Mouse (Mus musculus) hindbrain, embryonic 14.5 days (tissue): ENCODE results near the gene Hoxd3. TPM values are rescaled to one million over a fixed set of nuclear protein-coding genes. Genes with fewer than 3 reads are reported as not detected.
A peak's percentile ranks its signal among the peaks of the same experiment; 100 is the strongest.

Experiments used
- ATAC-seq: fragments of 200-750 bp; cut with Nextera tagmentation; 2 replicates; pipeline ENCODE4 v1.8.0; 2017; ENCODE audit warnings: moderate number of reproducible peaks, mild to moderate bottlenecking, moderate TSS enrichment, moderate library complexity; ENCODE audit not compliant: low FRiP score
- DNase-seq: peaks from one replicate; pipeline ENCODE4 v3.0.0-alpha.2; 2015; ENCODE audit warnings: low spot score
- H3K27ac ChIP-seq: fragments of 300-500 bp; sonication (generic); 2 replicates; pipeline ENCODE4 v1.5.1; 2014; ENCODE audit warnings: mild to moderate bottlenecking, moderate library complexity
- H3K27me3 ChIP-seq: fragments of 300-500 bp; sonication (generic); 2 replicates; pipeline ENCODE4 v1.6.1; 2014; ENCODE audit warnings: mild to moderate bottlenecking, low read length, mixed read lengths; ENCODE audit not compliant: control insufficient read depth, insufficient read depth
- H3K36me3 ChIP-seq: fragments of 300-500 bp; sonication (generic); replicated peaks from 2 replicates; pipeline ENCODE4 v1.6.1; 2014; ENCODE audit not compliant: control insufficient read depth, insufficient read depth
- H3K4me1 ChIP-seq: fragments of 300-500 bp; sonication (generic); replicated peaks from 2 replicates; pipeline ENCODE4 v1.6.1; 2014; ENCODE audit warnings: antibody characterized with exemption, low read length, mixed read lengths; ENCODE audit not compliant: control insufficient read depth, insufficient read depth
- H3K4me2 ChIP-seq: fragments of 300-500 bp; sonication (generic); replicated peaks from 2 replicates; pipeline ENCODE4 v1.6.1; 2014; ENCODE audit warnings: mild to moderate bottlenecking, moderate library complexity
- H3K4me3 ChIP-seq: fragments of 300-500 bp; sonication (generic); replicated peaks from 2 replicates; pipeline ENCODE4 v1.5.1; 2014; ENCODE audit warnings: mild to moderate bottlenecking, low read length
- H3K9ac ChIP-seq: fragments of 300-500 bp; sonication (generic); 2 replicates; pipeline ENCODE4 v1.6.1; 2014
- H3K9me3 ChIP-seq: fragments of 300-500 bp; sonication (generic); 2 replicates; pipeline ENCODE4 v1.6.1; 2016; ENCODE audit warnings: low read length; ENCODE audit not compliant: control insufficient read depth
- WGBS: fragments of 180-500 bp; shearing (Covaris S2); extraction: QIAGEN DNeasy Blood & Tissue Kit; methylation state at CpG from one replicate; pipeline ENCODE4 v1.1.7; 2014; 5-methylcytosine and 5-hydroxymethylcytosine counted together
- polyA plus RNA-seq: library from polyadenylated mRNA; unstranded; fragments of >200 nt; fragmentation: Nextera tagmentation; extraction: Ambion mirVana; gene quantifications from 2 replicates; pipeline ENCODE4 v1.2.1, GENCODE M21; 2014

Hoxd3 gene
- polyA plus RNA-seq, 1 experiment from 2014 or later = 55.1 TPM

GRCm38 (mm10) chr2:74731799-74732512 lies 20.2 kb downstream of the Hoxd3 start:
- DNase-seq (no peak), ATAC-seq (no peak)
- H3K27ac ChIP-seq = peak overlapping the region; percentile 98
- no peaks in the 10 kb centered on the region for H3K9me3 ChIP-seq
- 4% methylated on average over 9 of the region's 9 CpGs for WGBS
- H3K4me2 ChIP-seq = peak overlapping the region; percentile 82
- no peaks in the 10 kb centered on the region for H3K36me3 ChIP-seq
- H3K27me3 ChIP-seq = peaks cover 79% of the 10 kb centered on the region
- H3K9ac ChIP-seq = peak overlapping the region; percentile 87
- no peaks in the 10 kb centered on the region; the same call in 1 of the 2 replicates for H3K4me1 ChIP-seq
- H3K4me3 ChIP-seq = peak overlapping the region; percentile 42

DNA sequence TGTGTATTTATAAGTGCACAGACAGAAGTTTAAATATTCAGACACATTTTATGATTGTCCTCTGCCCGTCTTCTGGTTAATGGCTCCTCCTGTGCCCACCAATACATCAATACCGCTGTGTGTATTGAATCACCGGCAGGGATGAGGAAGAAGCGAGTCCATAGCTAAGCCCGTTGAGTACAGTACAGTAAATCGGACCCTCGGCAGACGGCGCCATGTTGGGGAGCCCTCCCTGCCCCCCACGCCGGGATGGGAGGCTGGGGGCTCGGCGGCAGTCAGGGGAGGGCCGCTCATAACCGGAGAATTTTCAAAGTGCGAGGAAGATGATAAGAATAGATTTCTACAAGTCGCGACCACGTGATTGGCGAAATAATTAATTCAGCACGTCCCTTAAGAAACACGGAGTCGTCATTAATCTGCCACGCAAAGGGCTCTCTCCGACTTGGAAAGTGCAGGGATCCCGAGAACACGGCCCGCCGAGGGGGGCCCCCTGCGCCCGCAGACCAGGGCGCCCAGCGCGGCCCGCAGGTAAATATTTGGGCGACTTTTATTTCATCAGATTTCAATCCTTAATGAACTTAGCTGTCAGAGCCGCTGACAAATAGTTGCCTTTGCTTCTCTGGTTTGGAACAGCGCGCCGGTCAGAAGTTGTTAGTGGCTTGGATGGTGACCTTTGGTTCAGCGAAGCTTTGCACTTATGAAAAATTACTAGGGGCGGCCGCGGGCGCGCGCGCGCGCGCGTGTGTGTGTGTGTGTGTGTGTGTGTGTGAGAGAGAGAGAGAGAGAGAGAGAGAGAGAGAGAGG lies 21.0 kb downstream of the Hoxd3 start:
- H3K4me3 ChIP-seq = peak overlapping the region; percentile 42
- ATAC-seq = no peak

DNA sequence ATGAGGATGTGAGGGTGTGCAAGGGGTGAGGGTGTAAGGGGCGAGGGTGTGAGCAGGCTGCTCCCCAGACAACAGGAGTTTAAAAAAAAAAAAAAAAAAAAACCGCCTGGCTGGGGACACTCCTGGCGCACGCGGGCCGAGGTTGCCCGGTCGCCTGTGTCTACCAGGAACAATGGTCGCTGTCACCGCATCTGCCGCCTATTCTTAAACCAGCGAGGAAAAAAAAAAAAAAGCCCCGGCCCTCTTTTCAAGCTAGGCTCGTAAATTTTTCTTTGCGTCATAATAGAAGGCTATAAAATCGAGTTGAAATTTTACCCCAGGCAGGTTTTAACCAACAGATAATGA lies 21.6 kb downstream of the Hoxd3 start:
- peak overlapping the region; percentile 82 for H3K4me2 ChIP-seq
- H3K9me3 ChIP-seq = no peaks in the 10 kb centered on the region
- peak overlapping the region; percentile 42 for H3K4me3 ChIP-seq
- DNase-seq = no peak
- no peak for ATAC-seq
- peak overlapping the region; percentile 87 for H3K9ac ChIP-seq
- WGBS = 2% methylated on average over 16 of the region's 16 CpGs
- H3K4me1 ChIP-seq = no peaks in the 10 kb centered on the region; the same call in 1 of the 2 replicates
- no peaks in the 10 kb centered on the region for H3K36me3 ChIP-seq
- peaks cover 79% of the 10 kb centered on the region for H3K27me3 ChIP-seq
- peak overlapping the region; percentile 98 for H3K27ac ChIP-seq

More for the DNA sequence above, 21.0 kb downstream of the Hoxd3 start:
- no peaks in the 10 kb centered on the region for H3K9me3 ChIP-seq
- under 1% methylated on average over 52 of the region's 52 CpGs for WGBS
- H3K36me3 ChIP-seq = no peaks in the 10 kb centered on the region
- no peak for DNase-seq
- peak overlapping the region; percentile 87 for H3K9ac ChIP-seq
- peaks cover 79% of the 10 kb centered on the region for H3K27me3 ChIP-seq
- H3K4me2 ChIP-seq = peak overlapping the region; percentile 82
- no peaks in the 10 kb centered on the region; the same call in 1 of the 2 replicates for H3K4me1 ChIP-seq
- H3K27ac ChIP-seq = peak overlapping the region; percentile 98

DNA sequence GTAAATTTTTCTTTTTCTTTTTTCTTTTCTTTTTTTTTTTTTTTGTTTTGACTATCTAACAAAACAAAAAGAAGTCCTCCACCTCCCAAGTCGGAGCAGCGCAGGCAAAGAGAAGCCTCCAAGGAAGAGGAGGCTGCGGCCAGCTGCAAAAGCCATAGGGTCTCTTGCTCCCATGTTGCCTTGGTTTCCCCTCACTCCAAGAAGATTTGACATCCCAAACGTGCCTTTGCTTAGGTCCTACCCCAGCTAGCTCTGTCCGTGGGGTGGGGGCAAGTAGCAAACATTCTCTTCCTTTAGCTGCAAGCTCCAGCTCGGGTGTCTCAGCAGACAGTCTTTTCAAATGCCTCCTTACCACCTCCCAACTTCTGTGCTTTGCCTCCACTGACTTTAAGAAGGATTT lies 22.0 kb downstream of the Hoxd3 start:
- peak overlapping the region; percentile 98 for H3K27ac ChIP-seq
- peak overlapping the region; percentile 82 for H3K4me2 ChIP-seq
- no peaks in the 10 kb centered on the region for H3K4me1 ChIP-seq
- ATAC-seq (no peak), DNase-seq (no peak)
- H3K9ac ChIP-seq = peak overlapping the region; percentile 87
- H3K36me3 ChIP-seq = no peaks in the 10 kb centered on the region
- H3K4me3 ChIP-seq = peak overlapping the region; percentile 42
- H3K27me3 ChIP-seq = peaks cover 79% of the 10 kb centered on the region
- WGBS = 2% methylated on average over 6 of the region's 6 CpGs
- no peaks in the 10 kb centered on the region for H3K9me3 ChIP-seq

- DNase-seq (peak; percentile 63), ATAC-seq (peak; percentile 31)
- no peaks in the 10 kb centered on the region for H3K9me3 ChIP-seq
- H3K4me3 ChIP-seq = peak overlapping the region; percentile 42
- peak overlapping the region; percentile 82 for H3K4me2 ChIP-seq
- H3K4me1 ChIP-seq = no peaks in the 10 kb centered on the region
- no peaks in the 10 kb centered on the region for H3K36me3 ChIP-seq
- 2% methylated on average over 13 of the region's 13 CpGs for WGBS
- H3K27me3 ChIP-seq = peaks cover 80% of the 10 kb centered on the region
- peak overlapping the region; percentile 98 for H3K27ac ChIP-seq
- peak overlapping the region; percentile 87 for H3K9ac ChIP-seq
Observed at GRCm38 (mm10) chr2:74734451-74734850, 22.7 kb downstream of the Hoxd3 start.

GRCm38 (mm10) chr2:74734996-74735811 lies 23.5 kb downstream of the Hoxd3 start:
- H3K27me3 ChIP-seq = peaks cover 80% of the 10 kb centered on the region
- no peaks in the 10 kb centered on the region for H3K4me1 ChIP-seq
- DNase-seq (no peak), ATAC-seq (no peak)
- peak overlapping the region; percentile 87 for H3K9ac ChIP-seq
- H3K36me3 ChIP-seq = no peaks in the 10 kb centered on the region
- 2% methylated on average over 27 of the region's 27 CpGs for WGBS
- no peaks in the 10 kb centered on the region for H3K9me3 ChIP-seq
- H3K27ac ChIP-seq = peak overlapping the region; percentile 98
- H3K4me2 ChIP-seq = peak overlapping the region; percentile 82
- peak overlapping the region; percentile 42 for H3K4me3 ChIP-seq

DNA sequence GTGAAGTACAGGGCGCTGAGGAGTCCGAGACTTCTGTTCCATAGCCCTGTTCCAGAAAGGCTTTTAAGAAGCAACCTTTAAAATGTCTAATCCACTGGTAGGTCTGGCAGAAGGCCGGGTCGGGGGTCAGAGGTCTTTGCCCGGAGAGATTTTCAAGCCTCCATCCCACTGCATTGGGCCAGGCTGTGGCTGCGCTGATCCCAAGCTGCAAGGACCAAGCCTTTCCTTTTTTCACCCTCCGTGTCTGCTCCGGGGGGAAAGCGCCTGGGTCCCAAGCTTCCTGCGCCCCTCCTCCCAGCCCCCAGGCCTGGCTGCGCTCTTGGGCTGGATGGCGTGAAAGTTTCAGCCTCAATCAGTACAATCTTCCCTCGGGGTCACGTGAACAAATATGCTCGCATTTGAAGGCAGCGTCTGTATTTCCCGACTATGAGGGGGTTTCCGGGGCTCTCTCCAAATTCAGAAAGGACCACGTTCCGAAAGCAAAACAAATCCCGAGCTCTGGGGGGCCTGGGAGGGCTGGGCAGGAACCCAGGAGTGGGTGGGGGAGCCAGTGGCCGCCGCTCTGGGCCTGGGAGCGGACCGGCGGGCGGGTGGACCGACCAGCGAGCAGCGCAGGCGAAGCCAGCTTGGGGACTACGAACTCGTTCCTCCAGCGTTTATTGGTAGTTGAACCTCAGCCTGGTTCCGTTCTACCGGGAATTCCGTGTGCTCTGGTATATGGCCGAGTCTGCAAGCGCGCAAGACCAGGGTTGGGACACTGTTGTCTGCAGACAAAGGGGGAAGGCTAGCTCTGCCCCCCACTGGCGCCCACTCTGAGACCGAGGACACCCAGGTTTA lies 24.3 kb downstream of the Hoxd3 start:
- ATAC-seq = no peak
- H3K4me3 ChIP-seq = peak overlapping the region; percentile 42

DNA sequence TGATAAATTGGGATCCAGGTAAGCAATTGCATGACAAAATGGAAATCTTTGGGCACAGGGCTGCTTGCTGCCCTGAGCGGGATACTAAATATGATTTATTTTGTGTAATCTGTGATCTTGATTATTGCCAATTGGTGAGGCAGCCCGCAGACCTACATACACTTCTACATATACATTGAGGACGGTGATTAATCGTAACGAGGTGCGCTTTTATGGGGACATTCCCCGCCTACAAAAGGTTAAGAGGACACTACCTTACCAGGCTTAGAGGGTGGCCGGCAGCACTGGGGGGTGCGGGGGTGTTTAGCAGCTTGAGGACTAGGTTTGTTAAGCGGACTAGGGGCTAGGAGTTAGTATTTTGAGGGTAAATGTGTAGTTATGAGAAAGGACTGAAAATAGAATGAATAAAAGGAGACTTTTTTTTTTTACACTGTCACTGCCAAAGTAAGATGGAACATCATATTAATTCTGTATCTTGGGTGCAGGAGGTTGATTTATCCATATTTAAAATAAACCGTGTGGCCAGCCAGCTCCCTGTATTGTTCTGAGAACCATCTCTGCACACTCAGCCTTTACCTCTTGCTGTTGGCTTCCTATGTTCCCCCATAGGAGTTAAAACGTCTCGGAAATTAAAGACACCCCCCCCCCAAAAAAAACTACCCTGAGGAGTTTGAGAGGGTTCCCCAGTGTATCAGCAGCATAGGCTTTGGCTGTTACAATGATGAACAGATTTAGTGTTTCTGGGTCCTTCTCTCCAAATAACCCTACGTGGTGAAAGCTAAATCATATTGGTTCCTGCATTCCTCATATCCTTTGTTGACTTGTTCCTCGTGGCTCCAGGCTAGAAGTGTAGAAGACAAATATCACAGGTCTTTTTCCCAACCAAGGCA lies 25.2 kb downstream of the Hoxd3 start:
- peak overlapping the region; percentile 82 for H3K4me2 ChIP-seq
- peak overlapping the region; percentile 98 for H3K27ac ChIP-seq
- peaks cover 6% of the 10 kb centered on the region; the same call in 1 of the 2 replicates for H3K4me1 ChIP-seq
- DNase-seq = no peak
- peak overlapping the region; percentile 87 for H3K9ac ChIP-seq
- peaks cover 74% of the 10 kb centered on the region for H3K27me3 ChIP-seq
- H3K4me3 ChIP-seq = peak overlapping the region; percentile 42
- H3K9me3 ChIP-seq = no peaks in the 10 kb centered on the region
- no peaks in the 10 kb centered on the region for H3K36me3 ChIP-seq
- ATAC-seq = no peak
- WGBS = 1% methylated on average over 15 of the region's 15 CpGs

More for the DNA sequence above, 24.3 kb downstream of the Hoxd3 start:
- no peaks in the 10 kb centered on the region for H3K36me3 ChIP-seq
- H3K4me1 ChIP-seq = no peaks in the 10 kb centered on the region
- peak overlapping the region; percentile 82 for H3K4me2 ChIP-seq
- WGBS = 1% methylated on average over 42 of the region's 42 CpGs
- H3K27me3 ChIP-seq = peaks cover 73% of the 10 kb centered on the region
- no peaks in the 10 kb centered on the region for H3K9me3 ChIP-seq
- H3K9ac ChIP-seq = peak overlapping the region; percentile 87
- no peak for DNase-seq
- H3K27ac ChIP-seq = peak overlapping the region; percentile 98
